Comparison of ENCODE assay signal across 17 mouse cellular contexts in the genomic region with DNA sequence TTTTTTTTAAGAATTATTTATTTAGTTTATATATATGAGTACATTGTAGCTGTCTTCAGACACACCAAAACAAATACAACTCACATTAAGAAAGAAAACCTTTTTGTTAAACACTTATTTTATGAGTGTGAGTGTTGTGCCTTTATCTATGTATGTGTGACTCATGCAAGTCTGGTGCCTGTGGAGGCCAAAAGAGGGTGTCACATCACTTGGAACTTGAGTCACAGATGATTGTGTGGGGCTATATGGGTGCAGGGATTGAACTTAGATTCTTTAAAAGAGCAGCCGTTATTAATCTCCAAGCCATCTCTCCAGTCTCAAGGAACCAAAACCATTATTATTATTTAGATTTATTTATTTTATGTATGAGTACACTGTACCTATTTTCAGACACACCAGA. TPM values are rescaled to one million over a fixed set of nuclear protein-coding genes. Genes with fewer than 3 reads are reported as not detected.
DNase-seq lines count a peak whose midpoint lies in the region; ATAC-seq and TF ChIP-seq lines count a peak whose summit lies in the region.
"Had no signal": no experiment of that assay in that cellular context is flagged by ENCODE, and none has a peak within 500 bp of the region (broad histone marks: within the 10 kb centered on the region; RNA-seq: fewer than 3 reads in every experiment).

No protein-coding gene starts in this region.

- H3K4me3 ChIP-seq in forebrain, postnatal 0 days (ENCODE audit: low read depth, low read length): no peak overlapping the region
- H3K4me3 ChIP-seq: embryonic facial prominence, embryonic 10.5 days; embryonic facial prominence, embryonic 12.5 days; forebrain, embryonic 13.5 days; forebrain, embryonic 15.5 days had no signal

- WGBS in forebrain, postnatal 0 days: 95% methylated on average over 1 of the region's 1 CpGs

- DNase-seq in adrenal gland, adult 2 months: peak; percentile 40
- DNase-seq in adrenal gland, postnatal 4 days (ENCODE audit: low spot score in 2 of 2): no peak
- DNase-seq in 416B (ENCODE audit: low read depth) (peak; percentile 28), NIH3T3 (ENCODE audit: low read depth) (peak; percentile 51)
- no peak for DNase-seq in forebrain, postnatal 0 days
- no peak for DNase-seq in natural killer cell, adult 2 months (ENCODE audit: low spot score in 2 of 2)
- no peak for DNase-seq in ovary, postnatal 10 days (ENCODE audit: low spot score)
- DNase-seq: adrenal gland, adult 8-10 months; adrenal gland, postnatal 36 days; cerebellum, adult 11-12 months; cerebellum, adult 2 months; cerebellum, adult 9-10 months; cerebellum, postnatal 10 days had no signal

- no peak overlapping the region for H3K27ac ChIP-seq in forebrain, postnatal 0 days (ENCODE audit: low read depth, low read length)
- H3K27ac ChIP-seq: embryonic facial prominence, embryonic 12.5 days; forebrain, embryonic 13.5 days; forebrain, embryonic 15.5 days had no signal

- H3K4me1 ChIP-seq in forebrain, postnatal 0 days (ENCODE audit: insufficient read depth): no peaks in the 10 kb centered on the region
- H3K4me1 ChIP-seq: forebrain, embryonic 13.5 days; forebrain, embryonic 15.5 days had no signal

- no peak for TF ChIP-seq CTCF in forebrain, postnatal 0 days (IDR thresholded peaks at IDR 0.05; ENCODE audit: low read depth)

- no peaks in the 10 kb centered on the region for H3K27me3 ChIP-seq in forebrain, postnatal 0 days (ENCODE audit: insufficient read depth, low read length)
- H3K27me3 ChIP-seq: embryonic facial prominence, embryonic 12.5 days; forebrain, embryonic 13.5 days; forebrain, embryonic 15.5 days had no signal

- H3K4me2 ChIP-seq in forebrain, postnatal 0 days (ENCODE audit: low read depth): no peak overlapping the region
- H3K4me2 ChIP-seq: embryonic facial prominence, embryonic 12.5 days; forebrain, embryonic 13.5 days; forebrain, embryonic 15.5 days had no signal

- 0 out of 2 replicates have a peak, but pooled peaks cover 5% of the 10 kb centered on the region for H3K36me3 ChIP-seq in forebrain, postnatal 0 days (ENCODE audit: insufficient read depth)

- H3K9ac ChIP-seq in forebrain, postnatal 0 days: no peak overlapping the region
- H3K9ac ChIP-seq: embryonic facial prominence, embryonic 12.5 days; forebrain, embryonic 13.5 days; forebrain, embryonic 15.5 days had no signal

- no peaks in the 10 kb centered on the region for H3K9me3 ChIP-seq in forebrain, postnatal 0 days (ENCODE audit: low read length)
- H3K9me3 ChIP-seq: embryonic facial prominence, embryonic 10.5 days; embryonic facial prominence, embryonic 12.5 days; forebrain, embryonic 13.5 days; forebrain, embryonic 15.5 days had no signal

- ATAC-seq in forebrain, postnatal 0 days: no peak
- ATAC-seq: forebrain, embryonic 13.5 days; forebrain, embryonic 15.5 days had no signal

RNA-seq across cellular contexts. Expression of gene Mpzl1, which starts 48.0 kb away (rescaled TPM):
- 10 to 100 TPM; 14.1 to 21.5 TPM for total RNA-seq in adrenal gland, adult 2 months (2021)
- 12.8 and 12.9 TPM in 2 replicates for polyA plus RNA-seq in adrenal gland, adult 2 months (2012; rRNA removed)
- total RNA-seq in adrenal gland, postnatal 4 days (2021): 10 to 100 TPM; 81.1 to 82.7 TPM
- 23.9 and 25.2 TPM in 2 replicates for total RNA-seq in forebrain, postnatal 0 days (2014; rRNA removed)
- polyA plus RNA-seq in forebrain, postnatal 0 days (2015; fragmentation: Nextera tagmentation; extraction: Ambion mirVana): 117 and 127 TPM in 2 replicates

Comparison
In these comparisons a context has a peak if more than half of its experiments do, and no peak if none do; other contexts are left out.
1. DNase-seq: peak in adrenal gland, adult 2 months (single experiment), 416B (single experiment) and NIH3T3 (single experiment); none in adrenal gland, postnatal 4 days (0 of 2), forebrain, postnatal 0 days (single experiment), natural killer cell, adult 2 months (0 of 2) and ovary, postnatal 10 days (single experiment).